Mouse (Mus musculus): ENCODE results near the gene Gpsm1. TPM values are rescaled to one million over a fixed set of nuclear protein-coding genes. Genes with fewer than 3 reads are reported as not detected.

The Gpsm1 gene
- polyA plus RNA-seq, 1 experiment: 57.7 TPM

DNA sequence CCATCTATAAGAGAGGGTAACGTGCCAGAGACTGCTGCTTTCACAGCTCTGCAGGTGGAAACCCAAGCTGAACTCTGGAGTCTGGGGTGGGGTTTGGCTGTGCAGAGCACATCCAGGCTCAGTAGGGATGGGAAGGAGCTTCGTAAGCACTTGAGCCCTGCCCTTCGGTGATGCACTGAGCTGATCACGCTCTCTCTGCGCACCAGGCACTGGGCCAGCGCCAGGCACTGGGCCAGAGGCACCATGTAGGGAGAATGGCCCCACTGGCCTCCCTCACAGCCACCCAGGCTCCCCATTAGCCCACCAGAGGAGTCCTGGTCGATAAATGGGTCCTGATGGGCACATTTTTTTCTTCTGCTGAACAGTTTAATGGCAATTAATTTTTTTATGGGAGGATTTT, 29.5 kb upstream of the Gpsm1 start:
- Histone ChIP-seq H3K36me3 (ENCODE audit: control insufficient read depth, insufficient read depth, low read length) (no peaks in the 10 kb centered on the region), H3K4me1 (replicated peaks; ENCODE audit: control insufficient read depth, insufficient read depth, low read length) (no peaks in the 10 kb centered on the region), H3K4me3 (ENCODE audit: control insufficient read depth, insufficient read depth, low read length) (no peak overlapping the region), H3K27me3 (ENCODE audit: control insufficient read depth, insufficient read depth, low read length) (no peaks in the 10 kb centered on the region), H3K27ac (ENCODE audit: control insufficient read depth, insufficient read depth, low read length) (no peak overlapping the region)
- 82% methylated on average over 7 of the region's 7 CpGs for WGBS
- TF ChIP-seq POLR2A (IDR thresholded peaks at IDR 0.05; ENCODE audit: control insufficient read depth, extremely low read depth, insufficient read depth, low read length, poor library complexity): no peak
- no peak for TF ChIP-seq CTCF (IDR thresholded peaks at IDR 0.05; ENCODE audit: borderline replicate concordance, control insufficient read depth, extremely low read depth, insufficient read depth, low read length, poor library complexity)
- no peak for DNase-seq

DNA sequence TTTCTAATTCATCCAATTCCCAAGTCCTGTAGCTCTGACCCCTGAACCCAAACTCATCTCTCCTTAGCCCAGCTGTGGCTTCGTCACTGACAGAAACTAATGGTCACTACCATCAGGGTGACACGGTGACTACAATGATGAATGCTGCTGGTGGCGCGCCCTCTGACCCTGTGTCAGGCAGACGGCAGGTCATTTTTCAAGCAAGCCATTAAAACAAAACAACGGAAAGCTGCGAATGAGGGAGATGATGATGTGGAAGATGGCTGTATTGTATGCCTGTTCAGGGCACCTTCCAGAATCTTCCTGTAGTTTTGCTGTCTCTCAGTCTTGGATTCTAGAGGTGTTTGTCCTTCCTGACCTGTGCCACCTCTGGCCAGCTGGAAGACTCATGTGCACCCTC, 28.9 kb upstream of the Gpsm1 start:
- no peaks in the 10 kb centered on the region for H3K36me3 ChIP-seq (ENCODE audit: control insufficient read depth, insufficient read depth, low read length)
- no peaks in the 10 kb centered on the region for H3K4me1 ChIP-seq (replicated peaks; ENCODE audit: control insufficient read depth, insufficient read depth, low read length)
- H3K4me3 ChIP-seq (ENCODE audit: control insufficient read depth, insufficient read depth, low read length): no peak overlapping the region
- H3K27ac ChIP-seq (ENCODE audit: control insufficient read depth, insufficient read depth, low read length): no peak overlapping the region
- WGBS: 92% methylated on average over 7 of the region's 7 CpGs
- H3K27me3 ChIP-seq (ENCODE audit: control insufficient read depth, insufficient read depth, low read length): no peaks in the 10 kb centered on the region
- TF ChIP-seq POLR2A (IDR thresholded peaks at IDR 0.05; ENCODE audit: control insufficient read depth, extremely low read depth, insufficient read depth, low read length, poor library complexity) (no peak), CTCF (IDR thresholded peaks at IDR 0.05; ENCODE audit: borderline replicate concordance, control insufficient read depth, extremely low read depth, insufficient read depth, low read length, poor library complexity) (no peak)
- DNase-seq: no peak

DNA sequence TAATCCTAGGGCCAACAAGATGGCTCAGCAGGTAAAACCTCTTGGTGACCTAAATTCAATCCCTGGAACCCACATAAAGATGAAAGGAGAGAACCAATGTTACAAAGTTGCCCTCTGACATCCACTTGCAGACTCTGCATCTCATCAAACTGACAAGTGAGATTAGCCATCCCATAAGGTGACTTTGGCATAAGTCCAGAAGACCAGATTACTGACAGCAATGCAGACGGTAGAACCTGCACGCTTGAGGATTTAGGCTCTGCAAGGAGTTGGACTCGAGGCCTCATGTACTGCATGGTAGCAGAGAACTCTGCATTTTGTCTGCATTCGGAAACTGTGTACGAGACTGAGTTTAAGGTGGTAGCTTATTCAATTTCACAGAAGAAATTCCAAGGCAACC, 25.2 kb upstream of the Gpsm1 start:
- no peaks in the 10 kb centered on the region for H3K27me3 ChIP-seq (ENCODE audit: control insufficient read depth, insufficient read depth, low read length)
- no peak overlapping the region for H3K27ac ChIP-seq (ENCODE audit: control insufficient read depth, insufficient read depth, low read length)
- H3K4me1 ChIP-seq (replicated peaks; ENCODE audit: control insufficient read depth, insufficient read depth, low read length): no peaks in the 10 kb centered on the region
- no peak for DNase-seq
- H3K36me3 ChIP-seq (ENCODE audit: control insufficient read depth, insufficient read depth, low read length): no peaks in the 10 kb centered on the region
- no peak for TF ChIP-seq POLR2A (IDR thresholded peaks at IDR 0.05; ENCODE audit: control insufficient read depth, extremely low read depth, insufficient read depth, low read length, poor library complexity)
- TF ChIP-seq CTCF (IDR thresholded peaks at IDR 0.05; ENCODE audit: borderline replicate concordance, control insufficient read depth, extremely low read depth, insufficient read depth, low read length, poor library complexity): no peak
- WGBS: 94% methylated on average over 5 of the region's 5 CpGs
- no peak overlapping the region for H3K4me3 ChIP-seq (ENCODE audit: control insufficient read depth, insufficient read depth, low read length)

DNA sequence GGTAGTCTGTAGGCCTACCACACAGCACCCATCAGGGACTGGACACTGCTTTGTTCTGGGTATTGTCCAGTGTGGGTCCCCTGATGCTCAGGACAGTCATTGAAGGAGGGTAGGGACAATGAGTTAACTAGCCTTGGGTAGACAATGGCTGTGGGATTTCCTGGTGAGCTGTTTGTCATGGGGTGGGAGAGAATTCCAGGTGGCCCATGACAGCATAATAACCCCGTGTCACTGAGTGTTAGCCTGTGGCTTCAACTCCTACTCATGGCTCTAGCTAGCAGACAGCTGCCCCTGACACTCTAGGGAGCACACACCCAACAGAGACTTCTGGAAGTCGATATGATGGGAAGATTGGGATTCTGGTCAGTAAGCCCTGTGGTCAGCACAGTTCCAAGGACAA, 20.9 kb upstream of the Gpsm1 start, which contains the start of gene Ccdc187:
Gene Ccdc187, minus strand, starts transcription at position 101 of the 400 bp plus-strand sequence.
- H3K36me3 ChIP-seq (ENCODE audit: control insufficient read depth, insufficient read depth, low read length): no peaks in the 10 kb centered on the region
- H3K4me1 ChIP-seq (replicated peaks; ENCODE audit: control insufficient read depth, insufficient read depth, low read length): peaks cover 3% of the 10 kb centered on the region; the same call in 1 of the 2 replicates
- H3K27me3 ChIP-seq (ENCODE audit: control insufficient read depth, insufficient read depth, low read length): no peaks in the 10 kb centered on the region
- no peak within 1 kb of the TSS for H3K4me3 ChIP-seq (ENCODE audit: control insufficient read depth, insufficient read depth, low read length)
- no peak for TF ChIP-seq POLR2A (IDR thresholded peaks at IDR 0.05; ENCODE audit: control insufficient read depth, extremely low read depth, insufficient read depth, low read length, poor library complexity)
- WGBS: 82% methylated on average over 2 of the region's 2 CpGs
- no peak for DNase-seq
- no peak within 1 kb of the TSS for H3K27ac ChIP-seq (ENCODE audit: control insufficient read depth, insufficient read depth, low read length)

DNA sequence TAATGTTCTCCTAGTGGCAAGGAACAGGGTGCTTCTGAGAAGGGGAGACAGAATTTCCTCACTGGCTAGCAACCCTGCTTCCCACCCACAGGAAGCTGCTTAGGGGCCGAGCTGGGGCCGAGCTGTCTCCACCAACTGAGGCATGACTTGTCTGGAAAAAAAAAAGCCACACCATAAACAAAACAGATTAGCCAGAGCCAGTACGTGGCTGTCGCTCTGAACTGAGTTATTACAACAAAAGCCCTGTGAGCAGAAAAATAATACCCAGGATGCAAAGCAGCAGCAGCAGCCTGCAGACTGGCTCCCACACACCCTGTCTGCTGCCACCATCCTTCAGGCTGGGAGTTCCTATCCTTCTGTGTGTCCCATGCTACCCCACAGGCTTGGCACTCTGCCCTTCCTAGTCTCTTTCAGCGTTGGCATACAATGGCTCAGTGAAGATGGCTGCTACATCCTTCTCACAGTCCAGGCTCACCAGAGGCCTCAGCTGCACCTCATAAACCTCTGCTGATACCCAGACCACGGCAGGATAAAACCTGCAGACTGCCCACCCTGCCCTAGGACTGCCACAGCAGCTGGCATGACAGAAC, 18.6 kb upstream of the Gpsm1 start:
- TF ChIP-seq CTCF (IDR thresholded peaks at IDR 0.05; ENCODE audit: borderline replicate concordance, control insufficient read depth, extremely low read depth, insufficient read depth, low read length, poor library complexity) (no peak), POLR2A (IDR thresholded peaks at IDR 0.05; ENCODE audit: control insufficient read depth, extremely low read depth, insufficient read depth, low read length, poor library complexity) (no peak)
- WGBS: 35% methylated on average over 6 of the region's 6 CpGs
- Histone ChIP-seq H3K4me1 (replicated peaks; ENCODE audit: control insufficient read depth, insufficient read depth, low read length) (peaks cover 3% of the 10 kb centered on the region; the same call in 1 of the 2 replicates), H3K36me3 (ENCODE audit: control insufficient read depth, insufficient read depth, low read length) (no peaks in the 10 kb centered on the region), H3K27me3 (ENCODE audit: control insufficient read depth, insufficient read depth, low read length) (no peaks in the 10 kb centered on the region), H3K4me3 (ENCODE audit: control insufficient read depth, insufficient read depth, low read length) (no peak overlapping the region), H3K27ac (ENCODE audit: control insufficient read depth, insufficient read depth, low read length) (no peak overlapping the region)
- DNase-seq: no peak

DNA sequence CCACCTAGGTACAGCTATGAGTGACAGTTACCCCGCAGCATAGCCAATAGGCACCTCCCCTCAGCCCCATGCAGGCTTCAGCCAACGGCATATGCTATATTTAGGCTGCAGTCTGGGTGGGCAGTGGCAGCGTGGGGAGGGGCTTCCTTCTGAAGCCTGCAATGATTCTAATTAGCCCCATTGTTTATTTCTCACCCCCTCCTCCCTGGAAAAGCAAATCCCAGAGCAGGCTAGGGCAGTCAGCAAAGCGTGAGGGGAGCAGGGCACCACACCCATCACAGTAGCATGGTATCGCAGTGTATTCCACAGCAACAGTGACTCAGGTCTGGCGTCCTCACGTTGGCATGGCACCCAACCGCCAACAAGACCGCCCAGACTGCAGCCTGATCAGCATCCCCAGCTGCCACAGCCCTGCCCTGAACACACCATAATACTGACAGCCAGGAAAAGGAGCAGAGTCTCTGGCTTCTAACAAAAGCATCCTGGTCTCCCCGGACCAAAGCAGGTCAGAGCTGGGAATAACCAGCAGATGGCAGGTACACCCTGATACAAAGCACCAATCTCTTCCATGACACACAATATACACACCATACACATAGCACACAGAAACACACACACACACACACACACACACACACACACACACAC, 17.0 kb upstream of the Gpsm1 start:
- no peaks in the 10 kb centered on the region for H3K36me3 ChIP-seq (ENCODE audit: control insufficient read depth, insufficient read depth, low read length)
- H3K27ac ChIP-seq (ENCODE audit: control insufficient read depth, insufficient read depth, low read length): no peak overlapping the region
- H3K27me3 ChIP-seq (ENCODE audit: control insufficient read depth, insufficient read depth, low read length): no peaks in the 10 kb centered on the region
- DNase-seq: no peak
- 5% methylated on average over 10 of the region's 10 CpGs for WGBS
- TF ChIP-seq CTCF (IDR thresholded peaks at IDR 0.05; ENCODE audit: borderline replicate concordance, control insufficient read depth, extremely low read depth, insufficient read depth, low read length, poor library complexity) (no peak), POLR2A (IDR thresholded peaks at IDR 0.05; ENCODE audit: control insufficient read depth, extremely low read depth, insufficient read depth, low read length, poor library complexity) (no peak)
- peaks cover 3% of the 10 kb centered on the region; the same call in 1 of the 2 replicates for H3K4me1 ChIP-seq (replicated peaks; ENCODE audit: control insufficient read depth, insufficient read depth, low read length)
- H3K4me3 ChIP-seq (ENCODE audit: control insufficient read depth, insufficient read depth, low read length): no peak overlapping the region

All from thymus, adult 2 months (tissue).